Mouse (Mus musculus): Measurements from ENCODE around the gene Surf2. TPM values are rescaled to one million over a fixed set of nuclear protein-coding genes. Genes with fewer than 3 reads are reported as not detected.

Surf2 gene
- polyA plus RNA-seq, 1 experiment from 2014 or later = 38.5 TPM

GRCm38 (mm10) chr2:26910994-26911765 is 5.0 kb upstream of the Surf2 start:
- Histone ChIP-seq H3K4me1 (replicated peaks; ENCODE audit: control insufficient read depth, insufficient read depth, low read length) (peaks cover 26% of the 10 kb centered on the region), H3K27me3 (replicated peaks; ENCODE audit: control insufficient read depth, insufficient read depth, low read length) (no peaks in the 10 kb centered on the region), H3K9me3 (ENCODE audit: control insufficient read depth, low read length) (no peaks in the 10 kb centered on the region), H3K4me2 (ENCODE audit: low read length) (peak overlapping the region; percentile 100), H3K36me3 (ENCODE audit: control insufficient read depth, insufficient read depth, low read length) (peaks cover 56% of the 10 kb centered on the region), H3K4me3 (ENCODE audit: low read depth, low read length) (peak overlapping the region; percentile 98), H3K27ac (ENCODE audit: low read depth) (peak overlapping the region; percentile 88), H3K9ac (ENCODE audit: low read length) (peak overlapping the region; percentile 96)
- 2% methylated on average over 35 of the region's 37 CpGs for WGBS
- ATAC-seq (replicated peaks; ENCODE audit: low FRiP score, low TSS enrichment, low read depth) = peak; percentile 30
- DNase-seq (ENCODE audit: low spot score) = no peak

- H3K36me3 ChIP-seq (ENCODE audit: control insufficient read depth, insufficient read depth, low read length) = peaks cover 45% of the 10 kb centered on the region
- H3K4me3 ChIP-seq (ENCODE audit: low read depth, low read length) = peak overlapping the region; percentile 98
- H3K4me1 ChIP-seq (replicated peaks; ENCODE audit: control insufficient read depth, insufficient read depth, low read length) = peaks cover 32% of the 10 kb centered on the region
- no peaks in the 10 kb centered on the region for H3K9me3 ChIP-seq (ENCODE audit: control insufficient read depth, low read length)
- peak overlapping the region; percentile 96 for H3K9ac ChIP-seq (ENCODE audit: low read length)
- WGBS = 74% methylated on average over 5 of the region's 5 CpGs
- H3K4me2 ChIP-seq (ENCODE audit: low read length) = peak overlapping the region; percentile 100
- ATAC-seq (replicated peaks; ENCODE audit: low FRiP score, low TSS enrichment, low read depth) (no peak), DNase-seq (ENCODE audit: low spot score) (no peak)
- no peaks in the 10 kb centered on the region for H3K27me3 ChIP-seq (replicated peaks; ENCODE audit: control insufficient read depth, insufficient read depth, low read length)
- no peak overlapping the region for H3K27ac ChIP-seq (ENCODE audit: low read depth)
Measured at GRCm38 (mm10) chr2:26912253-26912770, 3.9 kb upstream of the Surf2 start.

GRCm38 (mm10) chr2:26913416-26914147 is 2.6 kb upstream of the Surf2 start:
- DNase-seq (ENCODE audit: low spot score) = no peak
- Histone ChIP-seq H3K36me3 (ENCODE audit: control insufficient read depth, insufficient read depth, low read length) (peaks cover 37% of the 10 kb centered on the region), H3K27ac (ENCODE audit: low read depth) (no peak overlapping the region), H3K9ac (ENCODE audit: low read length) (no peak overlapping the region), H3K27me3 (replicated peaks; ENCODE audit: control insufficient read depth, insufficient read depth, low read length) (no peaks in the 10 kb centered on the region), H3K4me1 (replicated peaks; ENCODE audit: control insufficient read depth, insufficient read depth, low read length) (peaks cover 38% of the 10 kb centered on the region), H3K9me3 (ENCODE audit: control insufficient read depth, low read length) (no peaks in the 10 kb centered on the region), H3K4me3 (ENCODE audit: low read depth, low read length) (no peak overlapping the region), H3K4me2 (ENCODE audit: low read length) (no peak overlapping the region)
- ATAC-seq (replicated peaks; ENCODE audit: low FRiP score, low TSS enrichment, low read depth) = no peak
- WGBS = 82% methylated on average over 17 of the region's 17 CpGs

- DNase-seq (ENCODE audit: low spot score) (no peak), ATAC-seq (replicated peaks; ENCODE audit: low FRiP score, low TSS enrichment, low read depth) (no peak)
- H3K4me3 ChIP-seq (ENCODE audit: low read depth, low read length) = no peak overlapping the region
- no peaks in the 10 kb centered on the region for H3K9me3 ChIP-seq (ENCODE audit: control insufficient read depth, low read length)
- no peak overlapping the region for H3K9ac ChIP-seq (ENCODE audit: low read length)
- H3K36me3 ChIP-seq (ENCODE audit: control insufficient read depth, insufficient read depth, low read length) = peaks cover 45% of the 10 kb centered on the region
- 67% methylated on average over 8 of the region's 8 CpGs for WGBS
- H3K27ac ChIP-seq (ENCODE audit: low read depth) = no peak overlapping the region
- H3K4me2 ChIP-seq (ENCODE audit: low read length) = no peak overlapping the region
- no peaks in the 10 kb centered on the region for H3K27me3 ChIP-seq (replicated peaks; ENCODE audit: control insufficient read depth, insufficient read depth, low read length)
- peaks cover 30% of the 10 kb centered on the region for H3K4me1 ChIP-seq (replicated peaks; ENCODE audit: control insufficient read depth, insufficient read depth, low read length)
Measured at GRCm38 (mm10) chr2:26914148-26914941, 1.8 kb upstream of the Surf2 start.

GRCm38 (mm10) chr2:26916738-26917137 is 571 bp downstream of the Surf2 start:
- Histone ChIP-seq H3K27ac (ENCODE audit: low read depth) (peak overlapping the region; percentile 67; the same call in 1 of the 2 replicates), H3K9me3 (ENCODE audit: control insufficient read depth, low read length) (no peaks in the 10 kb centered on the region), H3K4me3 (ENCODE audit: low read depth, low read length) (peak overlapping the region; percentile 74), H3K36me3 (ENCODE audit: control insufficient read depth, insufficient read depth, low read length) (peaks cover 64% of the 10 kb centered on the region), H3K27me3 (replicated peaks; ENCODE audit: control insufficient read depth, insufficient read depth, low read length) (no peaks in the 10 kb centered on the region), H3K4me1 (replicated peaks; ENCODE audit: control insufficient read depth, insufficient read depth, low read length) (peaks cover 25% of the 10 kb centered on the region), H3K9ac (ENCODE audit: low read length) (peak overlapping the region; percentile 61), H3K4me2 (ENCODE audit: low read length) (peak overlapping the region; percentile 89)
- DNase-seq (ENCODE audit: low spot score) (no peak), ATAC-seq (replicated peaks; ENCODE audit: low FRiP score, low TSS enrichment, low read depth) (no peak; the same call in 1 of the 2 replicates)
- WGBS = 2% methylated on average over 13 of the region's 13 CpGs

GRCm38 (mm10) chr2:26919684-26920083 is 3.5 kb downstream of the Surf2 start:
- H3K9ac ChIP-seq (ENCODE audit: low read length) = no peak overlapping the region
- no peaks in the 10 kb centered on the region for H3K27me3 ChIP-seq (replicated peaks; ENCODE audit: control insufficient read depth, insufficient read depth, low read length)
- WGBS = 82% methylated on average over 3 of the region's 3 CpGs
- H3K4me1 ChIP-seq (replicated peaks; ENCODE audit: control insufficient read depth, insufficient read depth, low read length) = peaks cover 20% of the 10 kb centered on the region
- H3K36me3 ChIP-seq (ENCODE audit: control insufficient read depth, insufficient read depth, low read length) = peaks cover 64% of the 10 kb centered on the region
- H3K4me3 ChIP-seq (ENCODE audit: low read depth, low read length) = no peak overlapping the region
- DNase-seq (ENCODE audit: low spot score) = no peak
- no peaks in the 10 kb centered on the region for H3K9me3 ChIP-seq (ENCODE audit: control insufficient read depth, low read length)
- no peak overlapping the region for H3K4me2 ChIP-seq (ENCODE audit: low read length)
- no peak for ATAC-seq (replicated peaks; ENCODE audit: low FRiP score, low TSS enrichment, low read depth)
- no peak overlapping the region for H3K27ac ChIP-seq (ENCODE audit: low read depth)

- WGBS = 89% methylated on average over 6 of the region's 6 CpGs
- no peak overlapping the region for H3K4me3 ChIP-seq (ENCODE audit: low read depth, low read length)
- DNase-seq (ENCODE audit: low spot score) (no peak), ATAC-seq (replicated peaks; ENCODE audit: low FRiP score, low TSS enrichment, low read depth) (no peak)
- no peaks in the 10 kb centered on the region for H3K9me3 ChIP-seq (ENCODE audit: control insufficient read depth, low read length)
- H3K4me1 ChIP-seq (replicated peaks; ENCODE audit: control insufficient read depth, insufficient read depth, low read length) = peaks cover 16% of the 10 kb centered on the region
- H3K4me2 ChIP-seq (ENCODE audit: low read length) = no peak overlapping the region
- H3K36me3 ChIP-seq (ENCODE audit: control insufficient read depth, insufficient read depth, low read length) = peaks cover 71% of the 10 kb centered on the region
- no peak overlapping the region for H3K9ac ChIP-seq (ENCODE audit: low read length)
- H3K27me3 ChIP-seq (replicated peaks; ENCODE audit: control insufficient read depth, insufficient read depth, low read length) = no peaks in the 10 kb centered on the region
- H3K27ac ChIP-seq (ENCODE audit: low read depth) = no peak overlapping the region
Measured at GRCm38 (mm10) chr2:26920190-26920855, 4.2 kb downstream of the Surf2 start.

- no peak for ATAC-seq (replicated peaks; ENCODE audit: low FRiP score, low TSS enrichment, low read depth)
Measured at GRCm38 (mm10) chr2:26921784-26922183, 5.6 kb downstream of the Surf2 start.

More at GRCm38 (mm10) chr2:26921784-26922183, 5.6 kb downstream of the Surf2 start:
- Histone ChIP-seq H3K4me2 (ENCODE audit: low read length) (no peak overlapping the region), H3K4me3 (ENCODE audit: low read depth, low read length) (no peak overlapping the region), H3K27me3 (replicated peaks; ENCODE audit: control insufficient read depth, insufficient read depth, low read length) (no peaks in the 10 kb centered on the region), H3K36me3 (ENCODE audit: control insufficient read depth, insufficient read depth, low read length) (peaks cover 85% of the 10 kb centered on the region), H3K9me3 (ENCODE audit: control insufficient read depth, low read length) (no peaks in the 10 kb centered on the region), H3K4me1 (replicated peaks; ENCODE audit: control insufficient read depth, insufficient read depth, low read length) (peaks cover 12% of the 10 kb centered on the region), H3K9ac (ENCODE audit: low read length) (no peak overlapping the region), H3K27ac (ENCODE audit: low read depth) (no peak overlapping the region)
- WGBS = 75% methylated on average over 9 of the region's 9 CpGs
- DNase-seq (ENCODE audit: low spot score) = no peak

All from intestine, embryonic 14.5 days (tissue).